Mouse (Mus musculus) C2C12 (cell line): ENCODE results near the gene Asprv1. TPM values are rescaled to one million over a fixed set of nuclear protein-coding genes. Genes with fewer than 3 reads are reported as not detected.

ENCODE experiments used
- H3K27me3 ChIP-seq: one replicate; pipeline ENCODE4 v1.6.1; 2011; ENCODE audit not compliant: control insufficient read depth, insufficient read depth, insufficient read length
- H3K36me3 ChIP-seq: one replicate; pipeline ENCODE4 v1.6.1; 2011; ENCODE audit not compliant: control insufficient read depth, insufficient read depth
- H3K4me3 ChIP-seq: one replicate; pipeline ENCODE4 v1.5.1; 2011; ENCODE audit warnings: mild to moderate bottlenecking, control low read depth; ENCODE audit not compliant: poor library complexity, insufficient read depth, severe bottlenecking
- H3K79me2 ChIP-seq: one replicate; pipeline ENCODE4 v1.6.1; 2011; ENCODE audit not compliant: control insufficient read depth, insufficient read depth
- H3K79me3 ChIP-seq: one replicate; pipeline ENCODE4 v1.6.1; 2011; ENCODE audit warnings: low read depth, control low read depth
- H3ac ChIP-seq: one replicate; pipeline ENCODE3; 2011; ENCODE audit warnings: low read depth; ENCODE audit not compliant: control insufficient read depth, insufficient read length
- CEBPB ChIP-seq: IDR thresholded peaks from one replicate; pipeline ENCODE4 v1.6.1; 2011; ENCODE audit warnings: low read depth, mild to moderate bottlenecking, control low read depth, moderate library complexity
- CTCF ChIP-seq: IDR thresholded peaks from one replicate; pipeline ENCODE4 v1.5.1; 2011; ENCODE audit not compliant: control insufficient read depth, insufficient read depth, insufficient read length
- FOSL1 ChIP-seq: IDR thresholded peaks from one replicate; pipeline ENCODE4 v1.8.0; 2011; ENCODE audit warnings: mild to moderate bottlenecking, low read length; ENCODE audit not compliant: poor library complexity, insufficient read depth, severe bottlenecking
- MAX ChIP-seq: IDR thresholded peaks from one replicate; pipeline ENCODE4 v1.6.1; 2011; ENCODE audit warnings: mild to moderate bottlenecking, control low read depth
- MYOD1 ChIP-seq: IDR thresholded peaks from one replicate; pipeline ENCODE4 v1.6.1; 2011; ENCODE audit warnings: low read depth; ENCODE audit not compliant: control insufficient read depth, insufficient read length
- MYOG ChIP-seq: IDR thresholded peaks from one replicate; pipeline ENCODE4 v1.6.1; 2011; ENCODE audit not compliant: control insufficient read depth, insufficient read length; ENCODE audit errors: extremely low read depth
- USF1 ChIP-seq: IDR thresholded peaks from one replicate; pipeline ENCODE4 v1.6.1; 2011; ENCODE audit warnings: low read depth, mild to moderate bottlenecking, control low read depth, moderate library complexity
- polyA plus RNA-seq: library from polyadenylated mRNA; unstranded; fragments of >200 nt; fragmentation: generic; extraction: Trizol; gene quantifications from one replicate; pipeline ENCODE4 v1.2.1, GENCODE M21; 2012; ENCODE audit warnings: missing spikeins

Asprv1 gene
- polyA plus RNA-seq, 1 experiment, result 0.04 TPM

DNA sequence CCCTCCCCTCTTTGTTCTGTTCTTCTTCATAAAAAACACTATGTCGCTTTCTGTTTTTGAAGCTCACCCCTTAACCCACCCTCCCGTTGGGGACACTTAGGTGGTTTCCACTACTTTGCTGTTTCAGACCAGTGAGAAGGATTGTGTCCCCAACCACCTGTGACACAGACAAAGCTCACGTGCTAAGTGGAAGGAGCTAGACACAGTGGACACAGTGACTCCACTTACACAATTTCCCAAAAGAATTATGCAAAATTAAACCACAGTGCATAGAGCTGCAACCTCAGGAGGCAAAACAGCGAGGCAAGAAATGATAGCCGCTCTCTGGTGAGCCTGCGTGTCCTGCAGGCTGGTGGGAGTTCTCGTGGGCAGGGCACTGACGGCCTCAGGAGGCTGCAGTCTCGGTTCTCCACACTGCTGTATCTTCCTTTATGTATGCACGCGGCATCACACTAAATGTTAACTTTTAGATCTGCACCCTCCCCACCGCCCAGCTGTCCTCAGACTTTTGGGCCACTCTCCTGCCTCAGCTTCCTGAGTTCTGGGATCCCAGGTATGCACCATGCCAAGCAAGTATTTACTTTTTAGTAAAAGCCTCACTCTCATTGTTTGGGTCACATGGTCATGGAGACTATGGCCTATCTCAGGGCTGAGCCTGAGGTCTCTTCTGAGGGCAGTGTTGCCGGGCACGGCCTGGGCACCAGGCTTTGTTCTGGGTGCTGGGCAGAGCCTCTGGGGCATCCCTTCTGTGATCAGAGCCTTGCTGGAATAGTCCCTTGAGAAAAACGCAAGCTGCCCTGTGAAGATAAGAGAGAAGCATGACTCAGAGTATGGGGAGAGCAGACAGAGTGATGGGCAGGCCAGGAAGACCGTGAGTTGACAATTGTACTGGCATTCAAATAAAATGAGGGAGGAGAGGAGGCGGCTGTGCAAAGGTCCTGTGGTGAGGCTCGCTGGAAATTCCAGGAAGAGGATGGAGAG lies 11.5 kb downstream of the Asprv1 start:
- TF ChIP-seq USF1, result no peak
- no peak for TF ChIP-seq MYOD1
- no peak for TF ChIP-seq CTCF
- TF ChIP-seq MAX, result no peak
- TF ChIP-seq CEBPB, result no peak
- no peak for TF ChIP-seq MYOG
- Histone ChIP-seq H3K79me3 (no peaks in the 10 kb centered on the region), H3K36me3 (no peaks in the 10 kb centered on the region), H3ac (no peak overlapping the region), H3K79me2 (no peaks in the 10 kb centered on the region), H3K27me3 (no peaks in the 10 kb centered on the region), H3K4me3 (no peak overlapping the region)

DNA sequence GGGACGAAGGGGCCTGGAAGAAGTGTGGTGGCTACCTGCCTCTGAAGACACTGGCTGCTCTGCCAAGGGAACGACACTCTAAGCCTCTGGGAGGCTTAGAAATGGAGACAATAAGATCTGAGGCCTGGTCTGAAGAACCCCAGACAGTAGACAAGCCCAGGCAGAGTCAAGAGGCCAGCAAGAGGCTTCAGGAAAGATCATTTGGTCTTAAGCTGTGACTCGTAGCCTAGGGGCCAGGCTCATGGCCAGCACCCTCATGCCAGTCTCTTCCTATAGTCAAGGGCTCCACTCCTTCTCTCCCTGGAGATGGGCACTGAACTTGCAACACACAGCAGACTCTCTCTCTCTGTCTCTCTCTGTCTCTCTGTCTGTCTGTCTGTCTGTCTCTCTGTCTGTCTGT lies 12.2 kb downstream of the Asprv1 start:
- no peaks in the 10 kb centered on the region for H3K36me3 ChIP-seq
- TF ChIP-seq FOSL1 (no peak), CTCF (no peak), USF1 (no peak), MAX (no peak), MYOG (no peak), MYOD1 (no peak), CEBPB (no peak)

DNA sequence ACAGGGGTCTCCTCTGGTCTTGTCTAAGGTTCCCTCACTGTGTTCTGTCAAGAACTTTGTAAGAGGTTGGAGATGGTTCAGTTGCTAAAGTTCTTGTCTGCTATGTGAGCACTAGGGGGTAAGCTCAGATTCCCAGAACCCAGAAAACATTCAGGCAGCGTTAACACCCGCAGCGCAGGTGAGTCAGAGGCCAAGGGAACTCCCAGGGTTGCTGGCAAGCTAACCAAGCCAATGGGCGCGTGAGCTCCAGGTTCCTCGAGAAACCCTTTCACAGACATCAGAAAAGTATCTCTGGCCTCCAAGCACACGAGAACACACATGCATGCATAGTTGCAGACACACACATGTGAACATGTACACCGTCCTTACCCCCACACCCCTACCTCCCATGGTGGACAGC lies 12.8 kb downstream of the Asprv1 start:
- no peaks in the 10 kb centered on the region for H3K27me3 ChIP-seq
- no peak for TF ChIP-seq CTCF
- TF ChIP-seq USF1, result no peak
- TF ChIP-seq CEBPB, result no peak
- no peak for TF ChIP-seq MYOD1
- no peak for TF ChIP-seq MYOG
- no peak for TF ChIP-seq FOSL1
- no peaks in the 10 kb centered on the region for H3K79me2 ChIP-seq
- no peaks in the 10 kb centered on the region for H3K36me3 ChIP-seq
- H3K4me3 ChIP-seq, result no peak overlapping the region
- no peak overlapping the region for H3ac ChIP-seq
- no peaks in the 10 kb centered on the region for H3K79me3 ChIP-seq

More for the DNA sequence above, 12.2 kb downstream of the Asprv1 start:
- Histone ChIP-seq H3K4me3 (no peak overlapping the region), H3K79me2 (no peaks in the 10 kb centered on the region), H3K79me3 (no peaks in the 10 kb centered on the region), H3K27me3 (no peaks in the 10 kb centered on the region), H3ac (no peak overlapping the region)

DNA sequence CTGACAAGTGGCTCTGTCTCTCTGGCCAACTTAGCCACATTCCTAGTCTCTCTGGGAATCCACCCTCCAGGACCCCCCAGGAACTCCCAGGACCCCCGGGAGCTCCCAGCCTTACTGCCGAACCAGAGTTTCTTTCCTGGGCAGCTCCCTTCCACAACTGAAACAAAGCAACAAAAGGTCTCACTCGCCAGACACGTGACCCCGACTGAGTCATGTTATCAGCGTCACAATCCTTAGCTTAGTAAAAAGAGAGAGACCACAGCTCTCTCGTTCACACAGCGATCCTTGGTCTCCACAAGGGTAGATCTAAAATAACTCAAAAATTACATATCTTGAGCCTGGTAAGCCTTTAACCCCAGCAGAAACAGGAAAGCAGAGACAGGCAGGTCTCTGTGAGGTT lies 13.8 kb downstream of the Asprv1 start:
- no peaks in the 10 kb centered on the region for H3K79me2 ChIP-seq
- no peaks in the 10 kb centered on the region for H3K36me3 ChIP-seq
- TF ChIP-seq USF1, result peak; percentile 91
- no peak for TF ChIP-seq CEBPB
- no peaks in the 10 kb centered on the region for H3K27me3 ChIP-seq
- H3K79me3 ChIP-seq, result no peaks in the 10 kb centered on the region
- H3ac ChIP-seq, result no peak overlapping the region
- no peak overlapping the region for H3K4me3 ChIP-seq

DNA sequence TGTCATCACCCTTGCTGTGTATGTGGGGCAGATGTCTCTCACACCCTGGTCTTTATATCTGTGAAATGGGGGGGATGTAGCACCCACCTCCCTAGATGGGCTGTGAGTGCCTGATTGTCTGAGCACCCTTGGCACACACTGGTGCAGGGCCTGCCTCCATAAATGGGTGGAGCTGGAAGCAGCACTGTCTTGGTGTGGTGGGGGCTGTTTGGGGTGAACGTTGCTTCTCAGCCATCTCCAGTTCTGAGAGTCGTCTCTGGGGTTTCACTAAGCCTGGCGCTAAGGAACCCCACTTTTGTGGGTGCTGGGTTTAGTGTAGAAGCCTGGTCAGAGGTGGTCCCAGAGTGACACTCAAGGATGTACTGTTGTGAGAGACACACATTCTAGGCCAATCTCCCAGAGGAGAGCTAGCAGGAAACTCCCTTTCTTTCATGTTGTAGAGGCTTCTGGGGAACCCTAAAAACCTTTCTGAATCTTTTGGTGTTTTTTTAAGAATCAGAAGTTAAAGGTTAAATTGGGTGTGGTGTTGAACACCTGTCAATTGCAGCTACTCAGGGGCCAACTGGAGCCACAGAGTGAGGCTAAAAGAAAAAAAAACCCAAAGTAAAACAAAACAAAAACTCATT lies 16.9 kb downstream of the Asprv1 start:
- no peaks in the 10 kb centered on the region for H3K27me3 ChIP-seq
- no peaks in the 10 kb centered on the region for H3K36me3 ChIP-seq
- no peaks in the 10 kb centered on the region for H3K79me2 ChIP-seq
- no peak overlapping the region for H3K4me3 ChIP-seq
- H3ac ChIP-seq, result no peak overlapping the region
- no peaks in the 10 kb centered on the region for H3K79me3 ChIP-seq
- TF ChIP-seq MAX (no peak), USF1 (no peak), MYOG (no peak), FOSL1 (no peak), MYOD1 (no peak)

DNA sequence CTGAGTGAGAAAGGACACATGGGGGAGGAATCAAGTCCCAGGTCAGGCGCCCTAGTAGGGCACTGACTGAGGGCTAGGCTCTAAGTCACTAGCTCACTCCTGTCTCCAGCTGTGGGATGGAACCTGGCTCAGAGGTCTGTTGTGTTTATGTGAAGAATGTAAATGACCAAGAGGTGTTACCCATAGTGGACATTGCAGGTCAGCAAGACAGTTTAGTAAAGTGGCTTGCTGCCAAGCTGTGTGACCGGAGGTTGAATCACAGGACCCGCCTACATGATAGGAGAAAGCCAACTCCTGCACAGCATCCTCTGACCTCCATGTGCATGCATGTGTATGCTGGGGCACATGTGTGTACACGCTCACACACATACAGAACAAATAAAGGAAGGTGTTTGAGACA lies 17.6 kb downstream of the Asprv1 start:
- TF ChIP-seq USF1 (no peak), MYOG (no peak), MAX (no peak), CEBPB (no peak), FOSL1 (no peak), MYOD1 (no peak), CTCF (no peak)
- no peak overlapping the region for H3K4me3 ChIP-seq
- no peaks in the 10 kb centered on the region for H3K27me3 ChIP-seq
- H3K79me3 ChIP-seq, result no peaks in the 10 kb centered on the region
- H3ac ChIP-seq, result no peak overlapping the region
- H3K36me3 ChIP-seq, result no peaks in the 10 kb centered on the region
- H3K79me2 ChIP-seq, result no peaks in the 10 kb centered on the region
